Comparison of ENCODE assay signal across 23 mouse cellular contexts in the genomic region with DNA sequence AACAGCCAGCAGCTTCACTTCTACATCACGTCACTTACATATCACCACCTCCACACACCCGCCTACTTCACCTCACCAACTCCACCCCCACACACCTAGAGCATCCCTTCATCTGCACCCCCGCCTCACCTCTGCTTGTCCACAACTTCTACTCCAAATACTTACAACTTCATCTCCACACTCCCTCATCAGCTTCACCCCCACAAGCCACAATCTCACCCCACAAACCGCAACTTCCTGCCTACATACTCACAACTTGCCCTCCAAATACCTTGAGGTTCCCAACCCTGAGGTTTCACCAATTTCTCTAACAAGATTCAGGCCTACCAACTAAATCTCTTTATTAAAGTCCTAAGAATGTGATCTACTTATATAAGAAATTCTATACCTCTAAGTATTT. TPM values are rescaled to one million over a fixed set of nuclear protein-coding genes. Genes with fewer than 3 reads are reported as not detected.
A peak's percentile ranks its signal among the peaks of the same experiment; 100 is the strongest.
DNase-seq lines count a peak whose midpoint lies in the region; ATAC-seq lines count a peak whose summit lies in the region.
"Had no signal": no experiment of that assay in that cellular context is flagged by ENCODE, and none has a peak within 500 bp of the region (broad histone marks: within the 10 kb centered on the region; RNA-seq: fewer than 3 reads in every experiment).

No protein-coding gene starts in this region.

- no peaks in the 10 kb centered on the region for H3K9me3 ChIP-seq in heart, embryonic 10.5 days
- H3K9me3 ChIP-seq in limb, embryonic 10.5 days (replicated peaks): no peaks in the 10 kb centered on the region
- H3K9me3 ChIP-seq: embryonic facial prominence, embryonic 10.5 days; hindbrain, embryonic 15.5 days; intestine, embryonic 15.5 days; midbrain, embryonic 13.5 days; neural tube, embryonic 13.5 days had no signal

- WGBS in heart, embryonic 10.5 days: 73% methylated on average over 4 of the region's 4 CpGs
- WGBS in limb, embryonic 10.5 days: 98% methylated on average over 4 of the region's 4 CpGs

- peaks cover 21% of the 10 kb centered on the region for H3K4me1 ChIP-seq in heart, embryonic 10.5 days
- peaks cover 25% of the 10 kb centered on the region for H3K4me1 ChIP-seq in limb, embryonic 10.5 days
- H3K4me1 ChIP-seq: intestine, embryonic 15.5 days; midbrain, embryonic 13.5 days; neural tube, embryonic 13.5 days had no signal

- 0 out of 2 replicates have a peak, but pooled peaks have one; percentile 9 for ATAC-seq in megakaryocyte progenitor cell, adult 5-6 weeks (replicated peaks; ENCODE audit: poor library complexity)
- ATAC-seq: forebrain, postnatal 0 days; intestine, embryonic 15.5 days; lung, postnatal 0 days; midbrain, embryonic 13.5 days had no signal

- H3K27ac ChIP-seq in heart, embryonic 10.5 days: no peak overlapping the region
- no peak overlapping the region for H3K27ac ChIP-seq in limb, embryonic 10.5 days
- H3K27ac ChIP-seq: embryonic facial prominence, embryonic 10.5 days; hindbrain, embryonic 15.5 days; intestine, embryonic 15.5 days; midbrain, embryonic 13.5 days; neural tube, embryonic 13.5 days; stomach, postnatal 0 days had no signal

- H3K36me3 ChIP-seq in heart, embryonic 10.5 days: no peaks in the 10 kb centered on the region
- H3K36me3 ChIP-seq in limb, embryonic 10.5 days: no peaks in the 10 kb centered on the region
- H3K36me3 ChIP-seq: embryonic facial prominence, embryonic 10.5 days; hindbrain, embryonic 15.5 days; intestine, embryonic 15.5 days; midbrain, embryonic 13.5 days; neural tube, embryonic 13.5 days had no signal

- H3K4me3 ChIP-seq in heart, embryonic 10.5 days: no peak overlapping the region
- no peak overlapping the region for H3K4me3 ChIP-seq in limb, embryonic 10.5 days
- H3K4me3 ChIP-seq: embryonic facial prominence, embryonic 10.5 days; hindbrain, embryonic 15.5 days; intestine, embryonic 15.5 days; midbrain, embryonic 13.5 days; neural tube, embryonic 13.5 days had no signal

- peak; percentile 44 for DNase-seq in heart, adult 11 months
- DNase-seq in heart, embryonic 10.5 days (ENCODE audit: low spot score): no peak
- peak; percentile 25 for DNase-seq in thymus, postnatal 25 days
- no peak for DNase-seq in thymus, adult 18-20 months
- no peak for DNase-seq in limb, embryonic 10.5 days (ENCODE audit: low spot score)
- no peak for DNase-seq in left cerebral cortex, adult 8-10 months (ENCODE audit: low spot score in 2 of 2)
- DNase-seq in testis, postnatal 14 days (ENCODE audit: low spot score): no peak
- DNase-seq: adrenal gland, postnatal 14 days; cerebellum, adult 9-10 months; forebrain, postnatal 0 days; gastrocnemius, postnatal 14 days; heart, adult 18-20 months; heart, postnatal 36 days; kidney, adult 8-10 months; kidney, postnatal 10 days had no signal

- no peaks in the 10 kb centered on the region for H3K27me3 ChIP-seq in heart, embryonic 10.5 days (ENCODE audit: insufficient read depth, poor library complexity, severe bottlenecking)
- no peaks in the 10 kb centered on the region for H3K27me3 ChIP-seq in limb, embryonic 10.5 days (ENCODE audit: low read depth, poor library complexity, severe bottlenecking)
- H3K27me3 ChIP-seq: hindbrain, embryonic 15.5 days; intestine, embryonic 15.5 days; midbrain, embryonic 13.5 days; neural tube, embryonic 13.5 days had no signal

RNA-seq across cellular contexts. Expression of gene Adarb1, which starts 51.1 kb away (rescaled TPM):
- polyA plus RNA-seq in heart, embryonic 10.5 days (2016; fragmentation: Nextera tagmentation; extraction: Ambion mirVana): 9.2 and 9.9 TPM in 2 replicates
- total RNA-seq in megakaryocyte progenitor cell, adult 5-6 weeks (2015): 1.6 TPM in 2 replicates
- 0.17 and 0.71 TPM in 2 replicates for total RNA-seq in megakaryocyte progenitor cell, adult 5-6 weeks (2017)
- polyA plus RNA-seq in limb, embryonic 10.5 days (2016; fragmentation: Nextera tagmentation; extraction: Ambion mirVana): 4.9 and 5.0 TPM in 2 replicates
- 100 to 1,000 TPM; 130 to 141 (median 135) TPM for total RNA-seq in left cerebral cortex, adult 8-10 months (2022)

Comparison
In these comparisons a context has a peak if more than half of its experiments do, and no peak if none do; other contexts are left out.
1. DNase-seq: peak in heart, adult 11 months (single experiment) and thymus, postnatal 25 days (single experiment); none in heart, embryonic 10.5 days (single experiment), thymus, adult 18-20 months (0 of 2), limb, embryonic 10.5 days (single experiment), left cerebral cortex, adult 8-10 months (0 of 2) and testis, postnatal 14 days (single experiment).
2. RNA of gene Adarb1, which starts 51.1 kb away (total RNA-seq): 130 to 141 TPM in left cerebral cortex, adult 8-10 months; 0.17 to 1.6 TPM in megakaryocyte progenitor cell, adult 5-6 weeks; every median in the first group is over 10 times any median in the second.